Mouse (Mus musculus) kidney, adult 2 months (tissue): Measurements from ENCODE around the gene Lyz2.
"Not testable (repeated sequence)": the region's sequence is repeated elsewhere in the genome, so short reads cannot be mapped to it uniquely, and the experiment has no call there.

ENCODE experiments used
- CTCF ChIP-seq: fragments of 200-500 bp; conservative IDR thresholded peaks from 2 replicates; pipeline ENCODE4 v1.5.1; 2011; ENCODE audit warnings: low read depth, mild to moderate bottlenecking, control low read depth, low read length, moderate library complexity, mixed read lengths; ENCODE audit not compliant: insufficient read depth, insufficient read length
- POLR2A ChIP-seq: fragments of 200-500 bp; IDR thresholded peaks from one replicate; pipeline ENCODE4 v1.6.1; 2011; ENCODE audit warnings: low read depth, low read length, control low read depth

DNA sequence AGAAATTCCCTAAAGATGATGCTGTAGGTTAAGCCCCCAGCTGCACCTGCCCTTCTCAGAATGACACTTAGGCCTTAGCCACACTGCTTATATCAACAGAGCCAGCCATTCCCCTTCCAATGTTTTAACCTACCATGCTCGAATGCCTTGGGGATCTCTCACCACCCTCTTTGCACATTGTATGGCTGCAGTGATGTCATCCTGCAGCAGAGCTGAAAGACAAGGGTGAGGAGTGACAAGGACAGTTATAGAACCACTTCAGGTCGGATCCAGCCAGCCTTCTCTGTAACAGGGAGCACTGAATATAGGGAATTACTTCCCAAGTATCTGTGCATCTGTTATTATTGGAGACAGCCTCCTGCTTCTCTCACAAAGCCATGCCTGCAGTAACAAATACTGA lies 3.6 kb downstream of the Lyz2 start:
- not testable (repeated sequence) for TF ChIP-seq POLR2A, CTCF
